Mouse (Mus musculus) cortical plate, adult 2 months (tissue): ENCODE results near the gene Fgfr2.

Experiments
- CTCF ChIP-seq: fragments of 200-500 bp; IDR thresholded peaks from 2 replicates; pipeline ENCODE4 v1.5.1; 2011; ENCODE audit warnings: mild to moderate bottlenecking, control low read depth, low read length; ENCODE audit not compliant: insufficient read depth; ENCODE audit errors: extremely low read depth
- POLR2A ChIP-seq: fragments of 200-500 bp; IDR thresholded peaks from 2 replicates; pipeline ENCODE4 v1.6.1; 2011; ENCODE audit warnings: mild to moderate bottlenecking, low read length, control low read depth; ENCODE audit not compliant: insufficient read depth; ENCODE audit errors: extremely low read depth

DNA sequence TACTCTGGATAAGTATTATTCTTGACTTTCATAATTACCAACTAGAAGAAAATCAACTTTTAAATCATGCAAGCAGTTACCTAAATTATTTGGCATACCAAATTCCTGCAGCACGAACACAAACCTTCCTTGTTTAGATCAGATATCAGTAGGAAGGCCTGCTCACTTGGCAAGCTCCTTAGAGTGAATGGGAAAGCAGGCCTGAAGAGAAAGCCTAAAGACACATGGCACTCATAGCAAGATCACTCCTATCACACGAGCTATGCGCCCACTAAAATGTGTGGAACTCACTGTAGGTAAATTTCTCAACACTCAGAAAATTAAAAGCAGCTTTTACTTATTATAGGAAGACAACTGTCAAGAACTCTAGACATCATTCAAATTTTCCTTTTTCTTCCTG lies 2629.8 kb downstream of the Fgfr2 start:
- TF ChIP-seq CTCF (no peak), POLR2A (no peak)
